Comparison of ENCODE assay signal across 7 mouse cellular contexts in the genomic region with DNA sequence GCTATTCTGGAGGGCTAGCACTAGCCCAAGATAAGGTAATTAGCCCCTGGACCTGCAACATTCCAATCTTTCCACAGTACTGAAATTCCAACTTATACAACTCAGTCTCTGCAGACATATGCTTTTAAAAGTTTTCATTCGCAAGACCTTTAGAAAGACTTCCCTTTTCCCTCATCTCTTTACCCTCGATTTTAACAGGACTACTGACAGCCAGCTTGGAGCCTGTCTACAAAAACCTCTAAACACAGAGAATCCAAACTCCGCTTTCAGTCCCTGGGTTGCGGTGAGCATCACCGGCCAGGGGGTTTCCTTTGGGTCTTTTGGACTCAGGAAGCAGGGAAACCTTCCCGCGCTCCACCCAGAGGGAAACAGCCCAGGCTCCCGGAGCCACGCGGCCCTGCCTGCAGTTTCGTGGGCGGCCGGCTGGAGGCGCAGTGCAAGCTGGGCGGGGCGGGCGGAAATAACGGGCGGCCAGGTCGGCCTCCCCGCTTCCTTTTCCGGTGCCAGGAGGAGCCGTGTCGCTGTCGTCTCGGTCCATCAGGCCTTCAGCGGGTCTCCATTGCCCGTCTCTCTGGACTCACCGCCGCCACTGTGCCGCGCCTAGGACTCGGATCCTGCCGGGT. TPM values are rescaled to one million over a fixed set of nuclear protein-coding genes. Genes with fewer than 3 reads are reported as not detected.
A peak's percentile ranks its signal among the peaks of the same experiment; 100 is the strongest.
DNase-seq lines count a peak whose midpoint lies in the region; ATAC-seq and TF ChIP-seq lines count a peak whose summit lies in the region.

A gene (plus strand): TSS at position 482 of the 623 bp plus-strand sequence.

- under 1% methylated on average over 34 of the region's 34 CpGs for WGBS in intestine, postnatal 0 days
- 1% methylated on average over 33 of the region's 34 CpGs for WGBS in midbrain, embryonic 12.5 days
- WGBS in small intestine, adult 2 months: under 1% methylated on average over 34 of the region's 34 CpGs

- intact Hi-C loops in left cerebral cortex, postnatal 4 days (cut with DNase I): no loop called here

- peaks cover 5% of the 10 kb centered on the region; the same call in 1 of the 2 replicates for H3K36me3 ChIP-seq in intestine, postnatal 0 days (ENCODE audit: control insufficient read depth, insufficient read depth)
- H3K36me3 ChIP-seq in midbrain, embryonic 12.5 days: 0 out of 2 replicates have a peak, but pooled peaks cover 10% of the 10 kb centered on the region
- peaks cover 5% of the 10 kb centered on the region for H3K36me3 ChIP-seq in small intestine, adult 2 months (ENCODE audit: control insufficient read depth, insufficient read depth, low read length)

- DNase-seq in adrenal gland, adult 8-10 months: peak; percentile 80
- DNase-seq in embryo, embryonic 9.5 days (ENCODE audit: extremely low spot score): peak; percentile 96
- DNase-seq in gonadal fat pad, adult 2 months (ENCODE audit: low read depth): no peak
- DNase-seq in left cerebral cortex, postnatal 4 days: peak; percentile 93

- no peaks in the 10 kb centered on the region for H3K4me1 ChIP-seq in intestine, postnatal 0 days (replicated peaks; ENCODE audit: control insufficient read depth, insufficient read depth, low read length)
- peaks cover 20% of the 10 kb centered on the region for H3K4me1 ChIP-seq in midbrain, embryonic 12.5 days
- peaks cover 14% of the 10 kb centered on the region; the same call in 1 of the 2 replicates for H3K4me1 ChIP-seq in small intestine, adult 2 months (ENCODE audit: control insufficient read depth, insufficient read depth, insufficient read length, low read length)

- peak within 1 kb of the TSS; percentile 96 for H3K27ac ChIP-seq in intestine, postnatal 0 days (ENCODE audit: low read depth, low read length)
- peak within 1 kb of the TSS; percentile 99 for H3K27ac ChIP-seq in midbrain, embryonic 12.5 days (replicated peaks)
- peak within 1 kb of the TSS; percentile 78 for H3K27ac ChIP-seq in small intestine, adult 2 months (ENCODE audit: insufficient read depth, low read depth, low read length)

- H3K27me3 ChIP-seq in intestine, postnatal 0 days (replicated peaks; ENCODE audit: control insufficient read depth, insufficient read depth, low read length): no peaks in the 10 kb centered on the region
- no peaks in the 10 kb centered on the region for H3K27me3 ChIP-seq in midbrain, embryonic 12.5 days
- H3K27me3 ChIP-seq in small intestine, adult 2 months (ENCODE audit: control insufficient read depth, insufficient read depth, low read length): no peaks in the 10 kb centered on the region

- H3K4me3 ChIP-seq in intestine, postnatal 0 days (ENCODE audit: low read depth, low read length): peak within 1 kb of the TSS; percentile 88
- peak within 1 kb of the TSS; percentile 96 for H3K4me3 ChIP-seq in midbrain, embryonic 12.5 days
- peak within 1 kb of the TSS; percentile 94 for H3K4me3 ChIP-seq in small intestine, adult 2 months (ENCODE audit: low read depth, low read length)

- peak within 1 kb of the TSS; percentile 78 for H3K4me2 ChIP-seq in intestine, postnatal 0 days (replicated peaks; ENCODE audit: low read depth)
- peak within 1 kb of the TSS; percentile 85 for H3K4me2 ChIP-seq in midbrain, embryonic 12.5 days (replicated peaks)

- peak within 1 kb of the TSS; percentile 98 for H3K9ac ChIP-seq in intestine, postnatal 0 days (ENCODE audit: low read depth, low read length)
- H3K9ac ChIP-seq in midbrain, embryonic 12.5 days (replicated peaks): peak within 1 kb of the TSS; percentile 98

- ATAC-seq in intestine, postnatal 0 days: peak; percentile 76
- ATAC-seq in midbrain, embryonic 12.5 days (ENCODE audit: low FRiP score, low read depth): peak; percentile 89

- peak; percentile 79 for TF ChIP-seq POLR2A in small intestine, adult 2 months (IDR thresholded peaks at IDR 0.05; ENCODE audit: low read depth, low read length)

- H3K9me3 ChIP-seq in intestine, postnatal 0 days (ENCODE audit: control insufficient read depth): no peaks in the 10 kb centered on the region
- H3K9me3 ChIP-seq in midbrain, embryonic 12.5 days: no peaks in the 10 kb centered on the region

- TF ChIP-seq CTCF in intestine, postnatal 0 days (IDR thresholded peaks at IDR 0.05; ENCODE audit: low read depth): peak; percentile 99
- peak; percentile 76 for TF ChIP-seq CTCF in small intestine, adult 2 months (IDR thresholded peaks at IDR 0.05; ENCODE audit: extremely low read depth, insufficient read length, insufficient replicate concordance, low read depth, low read length)

RNA-seq across cellular contexts. Expression of the gene that starts here (rescaled TPM):
- 10 to 100 TPM; 68.5 to 86.6 (median 83.1) TPM for total RNA-seq in adrenal gland, adult 8-10 months (2022)
- polyA plus RNA-seq in gonadal fat pad, adult 2 months (2012; rRNA removed): 23.6 and 24.9 TPM in 2 replicates
- polyA plus RNA-seq in intestine, postnatal 0 days (2015; fragmentation: Nextera tagmentation; extraction: Ambion mirVana): 30.8 and 31.2 TPM in 2 replicates
- 10 to 100 TPM; 94.0 to 94.9 TPM for total RNA-seq in left cerebral cortex, postnatal 4 days (2021)
- polyA plus RNA-seq in midbrain, embryonic 12.5 days (2016; fragmentation: Nextera tagmentation; extraction: Ambion mirVana): 79.9 and 88.8 TPM in 2 replicates
- polyA plus RNA-seq in small intestine, adult 2 months (2012; rRNA removed): 27.2 and 94.6 TPM in 2 replicates
